Mouse (Mus musculus) retina, adult 2 months (tissue): ENCODE measurements around the gene Per1.

Experiments used
- DNase-seq: peaks from one replicate; pipeline ENCODE4 v3.0.0-alpha.2; 2012; ENCODE audit warnings: low read depth, low spot score

The Per1 gene

DNA sequence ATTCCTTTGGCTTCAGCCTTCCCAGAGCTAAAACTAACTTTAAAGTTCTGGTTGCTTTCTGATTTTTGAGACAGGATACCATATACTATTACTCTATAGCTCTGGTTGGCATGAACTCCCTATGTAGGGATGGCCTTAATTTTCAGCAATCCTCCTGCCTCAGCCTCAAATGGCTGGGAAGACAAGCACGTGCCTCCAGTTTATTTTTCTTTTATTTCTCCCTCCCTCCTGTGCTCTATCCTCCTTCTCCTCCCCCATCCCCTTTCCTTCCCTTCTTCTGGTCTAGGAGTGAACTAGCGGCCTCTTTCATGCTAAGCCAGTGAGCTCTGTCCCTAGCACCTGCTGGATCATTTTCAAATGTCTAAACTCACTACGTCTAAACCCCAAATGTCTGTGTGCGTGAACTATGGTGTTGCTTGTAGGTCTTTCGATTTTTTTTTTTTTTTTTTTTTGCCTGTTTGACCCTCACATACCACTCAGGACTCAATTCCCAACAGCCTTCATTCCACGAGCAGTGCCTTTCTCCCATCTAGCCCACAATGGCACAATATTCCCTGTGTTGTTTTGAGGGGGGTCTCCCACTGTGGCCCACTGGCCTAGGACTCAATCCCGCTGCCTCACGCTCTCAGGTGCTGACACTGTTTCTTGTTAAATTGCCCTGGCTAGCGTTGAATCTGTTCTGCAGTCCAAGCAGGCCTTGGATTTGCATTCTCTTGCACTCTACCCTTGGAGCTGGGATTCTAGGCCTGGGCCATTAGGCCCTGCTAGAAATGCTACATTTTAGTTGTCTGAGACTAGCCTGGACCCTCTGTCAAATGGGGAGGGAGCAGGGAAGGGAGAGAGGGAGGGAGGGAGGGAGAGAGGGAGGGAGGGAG lies 30.5 kb upstream of the Per1 start:
- DNase-seq, result no peak

DNA sequence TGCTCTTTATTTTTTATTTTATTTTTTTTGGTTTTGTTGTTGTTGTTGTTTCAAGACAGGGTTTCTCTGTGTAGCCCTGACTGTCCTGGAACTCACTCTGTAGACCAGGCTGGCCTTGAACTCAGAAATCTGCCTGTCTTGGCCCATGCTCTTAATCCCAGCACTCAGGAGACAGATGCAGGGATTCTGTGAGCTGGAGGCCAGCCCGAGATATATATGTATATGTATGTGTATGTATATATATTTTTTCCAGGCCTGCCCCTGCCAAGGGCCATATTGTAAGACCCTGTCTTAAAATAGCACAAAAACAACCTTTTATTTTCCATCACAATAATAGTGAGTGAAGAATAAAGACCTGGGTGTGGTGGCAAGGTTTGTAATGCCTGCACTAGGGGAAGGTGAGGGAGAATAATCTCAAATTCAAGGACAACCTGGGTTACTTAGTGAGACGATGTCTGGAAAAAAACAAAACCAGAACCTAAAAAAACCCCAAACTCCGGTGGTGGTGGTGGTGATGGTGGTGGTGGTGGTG lies 29.6 kb upstream of the Per1 start:
- no peak for DNase-seq

DNA sequence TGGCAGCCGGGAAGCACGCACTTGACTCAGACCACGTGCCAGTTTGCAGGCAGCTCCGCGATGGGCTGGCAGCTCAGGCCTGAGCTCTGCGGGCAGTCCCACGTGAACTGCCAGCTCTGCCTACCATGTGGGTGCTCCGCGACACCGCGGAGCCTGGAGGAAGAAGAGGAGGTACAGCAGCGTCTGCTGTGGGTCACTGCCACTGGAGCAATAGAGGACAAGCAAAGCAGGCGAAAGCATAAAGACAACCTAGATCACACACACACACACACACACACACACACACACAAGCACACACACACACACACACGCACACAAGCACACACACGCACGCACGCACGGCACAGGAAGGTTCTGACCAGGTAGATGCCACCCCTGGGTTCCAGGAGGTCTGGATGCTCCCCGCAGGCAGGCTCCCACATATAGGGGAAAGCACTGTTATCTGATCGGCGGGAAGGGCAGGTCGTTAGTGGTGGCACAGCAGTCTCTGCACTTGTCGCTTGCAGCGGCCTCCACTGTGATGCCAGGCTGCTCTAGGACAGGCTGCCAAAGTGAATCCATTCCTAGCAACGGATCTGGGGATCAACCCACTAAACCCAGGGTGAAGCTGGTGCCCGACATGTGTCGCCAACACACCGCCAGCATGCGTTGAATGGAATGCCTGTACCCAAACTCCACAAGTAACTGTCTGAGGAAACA lies 28.7 kb upstream of the Per1 start:
- DNase-seq, result no peak

DNA sequence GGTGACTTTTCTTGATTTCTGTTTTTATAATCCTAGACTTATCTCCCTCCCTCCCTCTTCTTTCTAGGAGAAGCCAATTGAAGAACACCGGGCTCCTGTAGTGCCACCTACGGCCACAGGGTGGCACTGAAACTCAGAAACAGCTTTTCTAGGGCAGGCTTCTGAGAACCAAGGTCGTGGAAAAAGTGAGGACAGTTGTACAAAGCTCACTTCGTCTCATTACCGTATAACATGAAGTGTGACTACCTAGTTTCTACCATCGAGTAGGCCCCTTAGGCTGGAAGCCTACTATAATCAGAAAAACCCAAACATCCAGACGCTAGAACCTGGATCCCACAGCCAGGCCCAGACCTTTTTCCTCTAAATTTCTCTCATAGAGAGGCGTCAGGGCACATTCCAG lies 28.1 kb upstream of the Per1 start:
- DNase-seq, result peak; percentile 77

DNA sequence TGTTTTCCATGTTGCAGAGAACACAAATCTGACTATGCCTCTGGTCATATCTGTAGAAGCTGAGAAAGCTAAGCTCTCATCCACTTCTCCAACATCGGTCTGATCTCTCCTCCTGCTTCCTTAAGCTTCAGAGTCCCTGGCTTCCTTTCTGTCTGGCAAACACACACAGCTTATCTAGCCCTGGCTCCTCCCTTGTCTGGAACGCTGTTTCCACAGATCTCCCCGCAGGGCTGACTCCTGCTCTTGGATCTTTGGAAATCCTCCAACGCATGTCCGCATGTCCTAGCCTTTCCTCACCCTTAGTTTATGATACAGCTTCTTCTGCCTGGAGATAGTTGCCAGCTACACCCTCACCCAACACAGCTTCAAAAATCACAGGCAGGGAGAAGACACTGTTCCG lies 27.4 kb upstream of the Per1 start:
- DNase-seq, result no peak

DNA sequence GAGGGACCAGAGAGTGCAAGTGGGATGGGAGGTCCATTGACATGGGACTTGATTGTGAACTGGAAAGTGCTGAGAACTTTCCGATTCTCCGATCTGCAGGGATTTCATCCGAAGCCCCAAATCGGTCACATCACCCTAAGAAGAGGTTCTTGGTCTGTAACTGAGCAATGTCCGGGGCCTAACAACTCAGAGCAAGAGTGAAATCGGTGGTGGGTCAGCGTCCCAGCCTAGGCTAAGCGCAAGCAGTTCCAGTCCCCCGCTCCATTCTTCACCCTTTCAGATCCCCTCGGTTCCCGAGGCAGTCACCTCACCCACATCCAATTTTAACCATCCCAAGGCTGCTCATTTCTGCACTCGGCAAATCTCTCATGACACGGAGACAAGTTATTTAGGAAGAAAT lies 24.9 kb upstream of the Per1 start:
- no peak for DNase-seq

DNA sequence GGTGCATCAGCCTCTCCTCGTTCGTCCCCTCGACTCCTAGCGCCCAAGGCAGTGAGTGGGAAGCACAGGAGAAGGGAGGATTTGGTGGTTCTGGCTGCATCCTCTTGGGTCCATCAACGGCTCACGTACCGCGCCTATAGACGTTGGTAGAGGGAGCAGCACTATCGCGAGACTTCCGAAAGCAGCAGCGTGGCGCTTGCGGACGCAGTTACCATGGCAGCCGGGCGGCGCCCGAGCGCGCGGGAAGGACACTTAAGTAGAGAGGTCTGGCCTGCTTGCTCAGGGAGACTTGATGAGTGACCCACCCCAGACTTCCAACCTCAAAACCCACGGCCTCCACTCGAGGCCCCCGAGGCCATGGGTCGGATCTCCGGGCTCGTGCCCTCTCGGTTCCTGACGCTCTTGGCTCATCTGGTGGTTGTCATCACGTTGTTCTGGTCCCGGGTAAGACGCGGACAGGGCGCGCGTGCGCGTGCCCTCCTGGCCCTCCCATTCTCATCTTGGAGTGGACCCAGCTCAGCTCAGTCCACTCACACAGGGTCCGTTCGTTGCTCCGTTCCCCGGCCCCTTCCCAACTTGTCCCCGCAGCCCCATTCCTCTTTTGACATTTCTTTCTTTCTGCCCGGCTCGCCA lies 24.3 kb upstream of the Per1 start, which contains the start of gene Tmem107:
Gene Tmem107 (plus strand): TSS at position 217 of the 633 bp plus-strand sequence.
- DNase-seq, result peak; percentile 86

DNA sequence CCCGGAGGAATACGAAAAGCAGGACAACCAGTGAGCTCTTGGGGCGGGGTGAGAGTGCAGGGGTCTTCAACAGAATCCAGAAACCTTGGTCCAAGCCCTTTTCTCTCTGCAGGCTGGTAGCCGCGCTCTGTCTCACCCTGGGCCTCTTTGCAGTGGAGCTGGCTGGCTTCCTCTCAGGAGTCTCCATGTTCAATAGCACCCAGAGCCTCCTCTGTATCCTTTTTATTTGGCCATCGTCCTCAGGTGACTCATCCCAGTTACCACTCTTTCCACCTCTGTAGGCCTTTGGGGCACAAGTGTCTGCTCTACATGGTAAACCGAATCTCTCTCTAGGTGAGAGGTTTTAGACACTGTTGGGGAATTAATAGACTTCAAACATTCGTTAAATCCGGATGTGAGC lies 23.8 kb upstream of the Per1 start:
- DNase-seq, result no peak

DNA sequence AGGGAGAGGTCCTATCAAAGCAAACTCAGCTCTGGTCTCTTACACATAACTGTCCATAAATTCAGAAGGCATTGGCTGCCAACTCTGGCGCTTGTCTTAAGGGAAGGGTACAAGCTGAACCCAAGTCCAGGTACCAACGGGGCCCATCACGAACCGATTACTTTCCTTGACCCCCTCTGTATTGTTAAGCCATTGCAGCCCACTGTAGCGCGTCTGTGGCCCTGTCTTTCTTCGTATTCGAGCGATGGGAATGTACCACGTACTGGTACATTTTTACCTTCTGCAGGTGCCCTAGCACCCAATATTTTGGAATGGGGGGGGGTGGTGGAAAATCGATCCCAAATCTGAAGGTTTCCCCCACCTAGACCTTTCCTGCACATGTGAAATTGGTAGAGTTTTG lies 22.8 kb upstream of the Per1 start:
- DNase-seq, result no peak

DNA sequence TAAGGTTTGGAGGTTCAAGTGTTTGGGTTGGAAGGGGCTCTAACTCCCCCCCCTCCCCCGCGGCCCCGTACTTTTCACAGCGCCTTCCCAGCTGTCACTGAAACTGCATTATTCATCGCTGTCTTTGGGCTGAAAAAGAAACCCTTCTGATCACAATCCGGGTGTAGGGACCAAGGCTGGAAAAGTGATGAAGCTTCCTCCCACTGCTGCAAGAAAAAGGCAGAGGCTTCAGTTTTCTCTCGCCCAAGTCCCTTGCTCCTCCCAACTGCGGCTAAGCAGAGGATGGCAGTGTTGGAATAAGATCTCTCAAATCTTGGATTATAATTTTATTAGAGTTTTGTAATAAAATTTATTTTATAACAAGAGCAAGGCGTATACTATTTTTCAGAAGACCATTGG lies 22.4 kb upstream of the Per1 start:
- no peak for DNase-seq

DNA sequence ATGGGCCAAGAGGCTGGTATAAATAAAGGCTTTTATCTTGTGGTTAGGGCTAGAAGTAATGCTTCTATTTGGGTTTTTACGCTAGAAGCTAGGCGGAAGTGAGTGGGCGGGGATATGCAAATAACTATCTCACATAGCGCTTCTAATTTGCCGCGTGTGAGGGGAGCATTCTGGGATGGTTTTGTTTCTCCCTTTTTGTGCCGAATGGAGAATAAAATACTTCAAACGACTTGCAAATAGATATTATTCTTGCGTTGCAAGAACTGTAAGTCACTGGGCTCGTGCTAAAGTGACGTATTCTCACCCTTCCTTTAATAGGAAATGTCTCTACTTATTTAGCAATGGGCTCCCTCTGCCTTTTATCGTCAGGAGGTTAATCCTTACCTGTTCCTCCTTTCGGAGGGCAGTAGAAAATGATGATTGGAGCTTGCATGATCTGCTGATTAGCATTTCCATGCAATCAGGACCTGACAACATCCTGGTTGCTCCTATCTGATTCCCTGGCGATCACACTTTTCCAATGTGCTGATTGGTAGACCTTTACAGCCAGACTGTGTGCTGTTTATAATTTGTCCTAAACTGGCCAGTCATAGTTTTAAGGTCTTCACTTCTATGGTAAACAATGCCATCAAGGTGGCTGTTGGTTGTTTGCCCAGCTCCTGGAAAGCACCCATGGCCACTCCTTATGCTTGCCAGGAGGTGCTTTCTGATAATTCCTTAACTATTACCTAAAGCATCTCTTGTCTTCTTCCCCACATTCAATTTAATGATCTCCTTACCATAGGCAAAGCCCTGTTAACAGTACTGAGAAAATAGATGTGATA lies 21.7 kb upstream of the Per1 start:
- peak; percentile 93 for DNase-seq

DNA sequence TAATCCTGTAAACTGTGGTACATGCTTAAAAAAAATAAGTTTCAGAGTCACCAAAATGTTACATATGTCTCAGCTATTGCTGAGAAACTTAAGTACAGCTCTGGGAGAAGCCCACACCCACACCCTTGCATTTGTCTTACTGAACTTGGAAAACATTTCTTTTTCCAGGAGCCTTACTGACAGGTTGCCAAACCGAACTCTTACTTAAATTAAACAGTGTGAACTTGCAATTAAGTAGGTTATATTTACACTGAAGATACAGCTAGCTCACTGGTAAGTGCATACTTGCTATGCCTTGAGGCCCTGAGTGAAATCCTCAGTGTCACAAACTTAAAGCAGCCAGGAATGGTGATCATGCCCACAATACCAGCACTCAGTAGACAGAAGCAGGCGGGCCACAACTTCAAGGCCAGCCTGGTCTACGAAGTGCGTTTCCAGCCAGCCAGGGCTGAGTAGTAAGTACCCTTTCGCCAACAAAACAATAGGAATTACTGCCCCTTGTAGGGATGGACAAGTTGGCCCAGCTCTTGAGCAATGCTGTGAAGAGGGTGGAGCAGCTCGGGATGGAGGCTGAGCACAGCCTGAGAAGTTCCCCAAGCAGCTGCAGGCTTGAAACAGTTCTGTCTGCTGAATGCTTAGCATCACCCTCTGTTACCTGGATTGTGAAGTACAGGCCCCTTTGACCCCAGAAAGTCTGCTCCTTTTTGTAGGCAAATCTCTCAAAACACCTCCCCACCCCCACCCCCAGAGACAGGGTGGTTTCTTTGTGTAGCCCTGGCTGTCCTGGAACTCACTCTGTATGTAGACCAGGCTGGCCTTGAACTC lies 20.9 kb upstream of the Per1 start:
- DNase-seq, result no peak

DNA sequence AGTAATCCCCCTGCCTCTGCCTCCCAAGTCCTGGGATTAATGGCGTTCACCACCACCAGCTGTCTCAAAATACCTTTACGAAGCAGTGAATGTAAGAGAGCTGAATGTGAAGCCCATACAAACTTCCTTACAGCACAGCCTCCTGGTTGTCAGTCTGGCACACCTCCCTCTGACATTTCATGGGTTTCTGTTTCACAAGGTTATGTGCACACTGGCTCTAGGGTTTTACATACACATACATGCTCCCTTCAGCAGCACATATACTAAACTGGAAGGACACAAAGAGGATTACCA lies 20.3 kb upstream of the Per1 start:
- no peak for DNase-seq

DNA sequence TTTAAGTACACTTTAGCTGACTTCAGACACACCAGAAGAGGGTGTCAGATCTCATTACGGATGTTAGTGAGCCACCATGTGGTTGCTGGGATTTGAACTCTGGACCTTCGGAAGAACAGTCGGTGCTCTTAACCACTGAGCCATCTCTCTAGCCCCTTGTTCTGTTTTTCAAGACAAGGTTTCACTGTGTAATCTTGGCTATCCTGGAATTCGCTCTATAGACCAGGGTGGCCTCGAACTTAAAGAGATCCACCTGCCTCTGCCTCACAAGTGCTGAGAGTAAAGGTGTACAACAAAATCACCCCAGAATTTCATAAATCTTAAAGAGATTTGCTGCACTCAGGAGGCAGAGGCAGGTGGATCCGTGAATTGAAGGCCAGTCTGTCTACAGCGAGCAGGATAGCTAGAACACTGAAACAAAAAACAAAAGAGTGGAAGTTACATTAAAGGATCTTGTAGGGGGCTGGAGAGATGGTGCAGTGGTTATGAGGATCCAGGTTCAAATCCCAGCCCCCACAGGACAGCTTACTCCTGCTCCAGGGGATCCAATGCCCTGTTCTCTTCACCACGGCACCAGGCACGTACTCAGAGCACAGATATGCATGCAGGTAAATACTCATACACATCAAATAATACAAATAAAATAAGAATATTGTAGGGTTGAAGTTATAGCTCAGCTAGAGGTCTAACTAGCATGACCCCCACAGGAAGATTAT lies 19.1 kb upstream of the Per1 start:
- no peak for DNase-seq

DNA sequence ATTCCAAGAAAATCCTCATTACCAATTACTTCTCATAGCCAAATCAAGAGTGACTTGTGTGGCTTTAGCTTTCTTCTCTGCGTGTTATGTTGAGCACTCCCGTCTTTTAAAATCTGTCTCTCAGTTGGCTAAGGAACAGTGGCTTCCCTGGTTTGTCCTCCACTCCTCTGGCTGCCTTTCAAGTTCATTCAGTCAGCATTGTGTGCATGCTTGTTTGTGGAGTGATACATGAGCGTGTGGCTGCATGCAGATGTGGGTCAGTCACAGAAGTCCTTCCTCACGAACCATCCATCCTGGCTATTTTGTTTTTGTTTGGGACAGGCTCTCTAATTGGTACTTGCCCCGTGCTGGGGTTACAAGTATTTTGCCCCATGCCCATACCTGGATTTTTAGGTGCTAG lies 18.4 kb upstream of the Per1 start:
- DNase-seq, result no peak

DNA sequence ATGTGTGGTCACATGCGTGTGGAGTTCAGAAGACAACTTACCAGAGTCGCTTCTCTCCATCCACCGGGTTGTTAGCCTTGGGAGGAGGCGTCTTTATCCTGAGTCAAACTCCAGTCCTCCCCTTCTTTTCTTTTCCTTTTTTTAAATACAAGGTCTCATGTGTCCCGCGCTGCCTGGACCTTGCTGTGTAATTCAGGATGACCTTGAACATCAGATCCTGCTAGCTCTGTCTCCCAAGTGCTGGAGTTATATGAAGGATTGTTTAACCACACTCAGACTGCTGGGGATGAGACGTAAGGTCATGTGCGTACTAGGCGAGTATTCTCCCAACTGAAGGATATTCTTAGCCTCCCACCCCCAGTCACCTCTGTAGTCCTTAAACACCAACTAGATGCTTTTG lies 17.7 kb upstream of the Per1 start:
- no peak for DNase-seq

DNA sequence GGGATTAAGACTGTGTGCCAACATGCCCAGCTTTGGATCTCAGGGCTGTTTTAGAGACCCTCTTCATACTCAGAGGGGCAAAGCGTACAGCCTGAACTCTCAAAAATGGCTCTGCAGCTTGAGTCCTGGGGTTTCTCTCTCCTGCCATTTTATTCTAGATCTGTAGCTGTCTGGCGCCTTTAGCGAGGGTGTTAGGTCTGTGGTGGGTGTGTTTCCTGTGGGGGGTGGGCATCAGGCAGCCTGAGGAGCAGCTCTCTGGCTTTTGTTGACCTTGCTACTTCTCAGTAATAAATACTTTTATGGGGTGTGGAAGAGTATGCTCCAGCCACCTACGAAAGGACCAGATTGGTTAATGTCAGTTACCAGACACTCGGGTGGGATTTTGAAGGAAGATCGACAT lies 17.0 kb upstream of the Per1 start:
- DNase-seq, result no peak

DNA sequence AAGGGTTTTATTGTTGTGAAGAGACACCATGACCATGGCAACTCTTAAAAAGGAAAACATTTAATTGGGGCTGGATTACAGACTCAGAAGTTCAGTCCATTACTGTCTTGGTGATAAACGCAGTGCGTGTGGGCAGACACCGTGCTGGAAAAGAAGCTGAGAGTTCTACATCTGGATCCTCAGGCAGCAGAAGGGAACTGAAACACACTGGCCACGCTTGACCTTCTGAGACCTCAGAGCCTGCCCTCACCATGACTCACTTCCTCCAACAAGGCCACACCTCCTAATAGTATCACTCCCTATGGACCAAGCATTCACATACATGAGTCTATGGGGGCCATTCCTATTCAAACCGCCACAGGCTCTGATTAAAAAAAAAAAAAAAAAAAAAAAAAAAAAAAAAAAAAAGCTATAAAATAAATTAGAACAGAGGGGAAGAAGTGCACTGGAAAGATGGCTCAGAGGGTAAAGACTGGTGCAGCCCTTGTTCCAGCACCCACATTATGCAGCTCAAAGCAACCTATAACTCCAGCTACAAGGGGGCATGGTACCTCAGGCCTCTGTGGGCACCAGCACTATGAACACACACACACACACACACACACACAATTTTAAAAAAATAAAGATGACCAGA lies 16.1 kb upstream of the Per1 start:
- DNase-seq, result no peak

DNA sequence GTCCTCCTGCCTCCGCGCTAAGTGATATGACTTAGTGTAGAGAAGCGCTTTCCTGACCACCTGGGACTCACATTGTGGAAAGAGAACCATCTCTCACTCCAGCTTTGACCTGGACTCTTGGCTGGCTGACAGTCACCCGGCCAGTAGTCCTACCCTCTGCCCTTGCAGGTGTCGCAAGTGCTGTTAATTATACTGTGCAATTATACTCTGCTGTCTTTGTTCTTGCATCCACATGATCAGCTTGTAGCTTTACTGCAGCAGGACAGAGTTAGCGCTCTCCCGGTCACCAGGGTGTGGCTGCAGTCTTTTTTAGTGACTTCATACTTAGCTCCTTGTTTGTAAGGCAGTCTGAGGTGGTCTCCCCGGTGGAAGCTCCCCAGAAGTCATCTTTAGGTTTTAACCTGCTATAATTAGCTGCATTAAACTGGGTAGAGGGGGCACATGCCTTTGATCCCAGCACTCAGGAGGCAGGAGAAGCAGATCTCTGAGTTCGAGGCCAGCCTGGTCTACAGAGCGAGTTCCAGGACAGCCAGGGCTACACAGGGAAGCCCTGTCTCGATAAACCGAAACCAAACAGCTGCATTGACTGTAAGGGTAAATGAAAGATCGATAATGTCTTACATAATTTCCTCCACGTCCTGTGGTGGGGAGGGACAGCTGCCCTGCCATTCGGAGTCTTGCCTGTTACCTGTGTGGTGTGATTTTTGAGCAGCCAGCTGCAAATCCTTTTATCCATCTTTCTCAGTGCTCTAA lies 14.7 kb upstream of the Per1 start:
- DNase-seq, result no peak
